Mouse (Mus musculus) thymus, postnatal 4 days (tissue): ENCODE measurements at regions not wholly inside any gene's neighbourhood (a gene's known extent, or its start where the extent isn't known, plus 50 kb on each side); places are given as distances from the start of the nearest gene placed in this dataset.

Experiments
- DNase-seq: peaks from one replicate; pipeline ENCODE4 v3.0.0; 2021

GRCm38 (mm10) chr3:105380818-105381217, 71.3 kb upstream of the Kcnd3 start:
- no peak for DNase-seq

DNA sequence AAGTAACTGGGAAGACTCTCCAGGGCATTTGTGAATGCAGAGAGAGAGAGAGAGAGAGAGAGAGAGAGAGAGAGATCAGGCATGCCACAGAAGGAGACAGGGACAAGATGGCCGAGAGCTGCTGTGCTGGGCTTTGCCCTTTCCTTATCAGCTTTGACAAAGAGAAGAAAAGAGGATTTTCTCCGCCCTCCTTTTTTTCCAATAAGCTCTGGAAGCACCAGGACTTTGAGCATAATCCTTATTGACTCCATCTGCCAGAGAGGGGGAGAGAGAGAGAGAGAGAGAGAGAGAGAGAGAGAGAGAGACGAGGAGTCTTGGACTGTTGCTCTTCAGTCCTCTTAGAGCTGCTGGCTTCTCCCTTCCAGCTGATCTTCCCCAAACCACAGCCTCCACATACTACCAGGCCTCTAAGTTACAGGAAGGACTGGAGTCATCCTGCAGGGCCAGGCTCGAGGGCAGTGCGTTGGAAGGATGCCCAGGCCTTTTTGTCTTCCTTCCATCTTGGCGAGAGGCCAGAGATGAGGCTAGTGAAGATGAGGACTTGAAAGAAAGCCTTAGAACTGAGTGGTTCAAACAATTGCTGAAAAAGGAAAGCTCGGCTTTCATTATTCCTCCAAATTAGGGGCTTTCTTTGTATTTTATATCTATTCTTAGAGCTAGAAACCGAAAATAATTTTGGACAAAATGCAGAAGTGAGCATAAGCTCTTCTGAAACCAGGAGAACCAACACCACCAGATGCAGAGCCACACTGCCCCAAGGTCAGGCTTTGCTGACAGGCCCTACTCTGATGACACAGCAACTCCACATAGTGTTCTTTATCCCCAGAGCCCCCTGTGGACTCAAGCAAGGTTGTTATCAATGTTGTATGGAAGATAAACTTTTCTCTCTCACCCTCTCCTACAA, 59.3 kb upstream of the Kcnd3 start:
- no peak for DNase-seq
